Mouse (Mus musculus): ENCODE results near the gene Atp6v1b1.

DNA sequence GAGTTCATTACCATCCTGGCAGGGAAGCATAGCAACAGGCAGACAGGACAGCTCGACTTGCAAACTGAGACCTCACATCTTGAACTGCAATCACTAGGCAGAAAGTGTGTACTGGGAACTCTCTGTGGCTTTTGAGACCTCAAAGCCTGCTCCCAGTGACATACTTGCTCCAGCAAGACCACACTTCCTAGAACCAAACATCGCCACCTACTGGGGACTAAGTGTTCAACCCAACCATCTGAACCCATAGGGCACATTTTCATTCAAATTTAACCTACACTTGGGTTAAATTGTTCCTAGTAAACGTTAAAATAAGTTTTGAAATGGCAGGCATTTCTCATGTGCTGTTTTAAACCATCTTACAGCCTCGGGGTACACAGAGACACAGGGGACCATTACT lies 15.6 kb upstream of the Atp6v1b1 start:
- TF ChIP-seq POLR2A (IDR thresholded peaks at IDR 0.05; ENCODE audit: low read depth, low read length) (no peak), CTCF (IDR thresholded peaks at IDR 0.05; ENCODE audit: borderline replicate concordance, insufficient read depth, low read length) (no peak)
